10 mouse cellular contexts compared by ENCODE assay signal in the genomic region with DNA sequence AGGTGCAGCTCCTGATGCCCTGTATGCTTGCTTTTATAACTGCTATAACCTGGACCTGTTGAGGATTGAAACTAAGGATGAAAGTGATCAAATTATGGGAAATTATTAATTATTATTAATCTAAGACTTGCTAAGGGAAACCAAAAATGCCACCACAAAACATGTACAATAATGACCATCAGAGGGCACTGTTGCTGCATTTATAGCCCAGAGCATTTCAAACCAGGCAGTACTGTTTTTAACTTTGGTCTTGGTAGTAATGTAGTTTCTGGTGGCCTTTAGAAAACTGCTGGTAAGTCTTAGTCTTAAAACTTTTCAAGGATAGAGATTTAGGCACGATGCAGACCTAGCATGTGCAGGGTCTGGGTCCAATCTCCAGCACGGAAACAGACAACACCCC. TPM values are rescaled to one million over a fixed set of nuclear protein-coding genes. Genes with fewer than 3 reads are reported as not detected.
DNase-seq lines count a peak whose midpoint lies in the region; ATAC-seq and TF ChIP-seq lines count a peak whose summit lies in the region.
"Had no signal": no experiment of that assay in that cellular context is flagged by ENCODE, and none has a peak within 500 bp of the region (broad histone marks: within the 10 kb centered on the region; RNA-seq: fewer than 3 reads in every experiment).

No protein-coding gene starts in this region.

- H3K4me3 ChIP-seq in ES-E14 (ENCODE audit: insufficient read depth in 1 of 2, low read depth in 1 of 2, low read length in 2 of 2, poor library complexity in 1 of 2, severe bottlenecking in 1 of 2), result no peak overlapping the region
- no peak overlapping the region for H3K4me3 ChIP-seq in limb, embryonic 14.5 days (replicated peaks; ENCODE audit: low read length)
- H3K4me3 ChIP-seq: heart, embryonic 15.5 days; neural tube, embryonic 12.5 days had no signal

- H3K4me1 ChIP-seq in ES-E14 (ENCODE audit: control insufficient read depth in 2 of 2, insufficient read depth in 2 of 2, low read length in 2 of 2, poor library complexity in 1 of 2), result peaks cover 3 to 7% of the 10 kb centered on the region in 2 experiments; a peak in 2 of 4 replicates
- H3K4me1 ChIP-seq in limb, embryonic 14.5 days (ENCODE audit: control insufficient read depth, insufficient read depth, low read length), result peaks cover 4% of the 10 kb centered on the region; the same call in 1 of the 2 replicates

- ATAC-seq in erythroblast, adult 5-6 weeks (replicated peaks; ENCODE audit: low FRiP score, poor library complexity, severe bottlenecking), result peak; percentile 70
- ATAC-seq in limb, embryonic 14.5 days (ENCODE audit: low FRiP score, low read depth), result no peak

- H3K9ac ChIP-seq in ES-E14 (ENCODE audit: insufficient read depth, low read depth, low read length, poor library complexity, severe bottlenecking), result no peak overlapping the region
- H3K9ac ChIP-seq in limb, embryonic 14.5 days (ENCODE audit: low read depth, low read length, severe bottlenecking), result no peak overlapping the region
- H3K9ac ChIP-seq: heart, embryonic 15.5 days; neural tube, embryonic 12.5 days had no signal

- DNase-seq in left cerebral cortex, postnatal 14 days (ENCODE audit: low spot score in 2 of 2), result peak; percentile 76
- no peak for DNase-seq in left cerebral cortex, adult 11 months (ENCODE audit: low spot score)
- no peak for DNase-seq in ES-E14 (ENCODE audit: low read depth, low spot score)
- peak; percentile 64 for DNase-seq in adrenal gland, postnatal 14 days
- peak; percentile 83 for DNase-seq in limb, embryonic 14.5 days (ENCODE audit: low spot score)
- peak; percentile 83 for DNase-seq in splenic B cell, adult 2 months (ENCODE audit: low read depth, low spot score)
- DNase-seq in right cerebral cortex, postnatal 25 days, result no peak

- in situ Hi-C loops in ES-E14 (cut with MboI; ENCODE audit: low sequenced_read_pairs in 2 of 2, unreplicated experiment in 2 of 2), result loop anchor here (5.0 to 25.0 kb wide), 4 partner anchors 272 to 462 kb away; no protein-coding TSS in a partner anchor

- H3K4me2 ChIP-seq in limb, embryonic 14.5 days (replicated peaks; ENCODE audit: low read depth, low read length, severe bottlenecking), result no peak overlapping the region
- H3K4me2 ChIP-seq: heart, embryonic 15.5 days; neural tube, embryonic 12.5 days had no signal

- no peaks in the 10 kb centered on the region for H3K27me3 ChIP-seq in limb, embryonic 14.5 days (ENCODE audit: control insufficient read depth, insufficient read depth, low read length)
- no peaks in the 10 kb centered on the region for H3K27me3 ChIP-seq in splenic B cell, adult 2 months (ENCODE audit: control insufficient read depth, insufficient read depth, low read length, poor library complexity, severe bottlenecking)
- H3K27me3 ChIP-seq: heart, embryonic 15.5 days; neural tube, embryonic 12.5 days had no signal

- intact Hi-C loops in left cerebral cortex, postnatal 14 days (cut with DNase I), result loop anchor here (1.0 to 10.0 kb wide), 4 partner anchors 197 to 549 kb away; a partner anchor contains a TSS

- TF ChIP-seq POLR2A in limb, embryonic 14.5 days (IDR thresholded peaks at IDR 0.05; ENCODE audit: borderline replicate concordance, extremely low read depth, insufficient read depth, insufficient read length), result no peak

- H3K9me3 ChIP-seq in ES-E14 (ENCODE audit: control insufficient read depth, insufficient read depth, low read depth, low read length), result no peaks in the 10 kb centered on the region
- H3K9me3 ChIP-seq in limb, embryonic 14.5 days (ENCODE audit: control insufficient read depth, low read length), result no peaks in the 10 kb centered on the region
- H3K9me3 ChIP-seq: heart, embryonic 15.5 days; neural tube, embryonic 12.5 days had no signal

- no peak overlapping the region for H3K27ac ChIP-seq in ES-E14 (ENCODE audit: insufficient read depth, low read depth, low read length, poor library complexity, severe bottlenecking)
- no peak overlapping the region for H3K27ac ChIP-seq in limb, embryonic 14.5 days (replicated peaks; ENCODE audit: low read depth, low read length)
- H3K27ac ChIP-seq: heart, embryonic 15.5 days; neural tube, embryonic 12.5 days had no signal

- H3K36me3 ChIP-seq in ES-E14 (ENCODE audit: control insufficient read depth, insufficient read depth, low read length, poor library complexity, severe bottlenecking), result no peaks in the 10 kb centered on the region
- no peaks in the 10 kb centered on the region for H3K36me3 ChIP-seq in limb, embryonic 14.5 days (ENCODE audit: control insufficient read depth, insufficient read depth, low read length)
- H3K36me3 ChIP-seq in splenic B cell, adult 2 months (ENCODE audit: control insufficient read depth, insufficient read depth, low read length, poor library complexity, severe bottlenecking), result no peaks in the 10 kb centered on the region
- H3K36me3 ChIP-seq: heart, embryonic 15.5 days; neural tube, embryonic 12.5 days had no signal

- 52% methylated on average over 2 of the region's 2 CpGs for WGBS in limb, embryonic 14.5 days

TF ChIP-seq in ES-E14, 5 proteins besides CTCF, POLR2A, EP300 and RAD21:
- TF ChIP-seq ZNF384 (IDR thresholded peaks at IDR 0.05; ENCODE audit: low read depth, low read length) (no peak), ZC3H11A (IDR thresholded peaks at IDR 0.05; ENCODE audit: borderline replicate concordance, low read depth, low read length) (peak; percentile 94)

RNA-seq across cellular contexts. Expression of a gene that starts 3.7 kb away (rescaled TPM):
- 10 to 100 TPM; 87.2 to 90.5 TPM for total RNA-seq in left cerebral cortex, postnatal 14 days (2021)
- total RNA-seq in ES-E14 (2012; rRNA removed), result 52.5 and 72.3 TPM in 2 replicates
- 46.0 and 52.8 TPM in 2 replicates for total RNA-seq in adrenal gland, postnatal 14 days (2021)
- total RNA-seq in erythroblast, adult 5-6 weeks (2015; ENCODE audit: low replicate concordance), result 1.9 and 4.6 TPM in 2 replicates
- total RNA-seq in erythroblast, adult 5-6 weeks (2017; ENCODE audit: low replicate concordance), result 1.5 and 3.2 TPM in 2 replicates
- polyA plus RNA-seq in limb, embryonic 14.5 days (2012; rRNA removed), result 125 TPM in 2 replicates
- 120 and 128 TPM in 2 replicates for polyA plus RNA-seq in limb, embryonic 14.5 days (2014; fragmentation: Nextera tagmentation; extraction: Ambion mirVana)

Comparison
In these comparisons a context has a peak if more than half of its experiments do, and no peak if none do; other contexts are left out.
1. DNase-seq: peak in left cerebral cortex, postnatal 14 days (2 of 2), adrenal gland, postnatal 14 days (single experiment), limb, embryonic 14.5 days (single experiment) and splenic B cell, adult 2 months (single experiment); none in left cerebral cortex, adult 11 months (single experiment), ES-E14 (single experiment) and right cerebral cortex, postnatal 25 days (single experiment).